9 mouse cellular contexts compared by ENCODE assay signal in genomic region chr5:52132092-52132491, GRCm38 (mm10). TPM values are rescaled to one million over a fixed set of nuclear protein-coding genes. Genes with fewer than 3 reads are reported as not detected.
A peak's percentile ranks its signal among the peaks of the same experiment; 100 is the strongest.
DNase-seq lines count a peak whose midpoint lies in the region; ATAC-seq and TF ChIP-seq lines count a peak whose summit lies in the region.
"Had no signal": no experiment of that assay in that cellular context is flagged by ENCODE, and none has a peak within 500 bp of the region (broad histone marks: within the 10 kb centered on the region; RNA-seq: fewer than 3 reads in every experiment).

No protein-coding gene starts in this region.

- H3K9me3 ChIP-seq in hindbrain, embryonic 16.5 days (ENCODE audit: control insufficient read depth, low read length) = no peaks in the 10 kb centered on the region
- no peaks in the 10 kb centered on the region for H3K9me3 ChIP-seq in lung, embryonic 14.5 days (ENCODE audit: low read depth, low read length)
- H3K9me3 ChIP-seq: limb, embryonic 13.5 days had no signal

- TF ChIP-seq CTCF in layer of hippocampus, adult 2 months (conservative IDR thresholded peaks at IDR 0.05) = peak; percentile 79
- TF ChIP-seq CTCF in Patski (IDR thresholded peaks at IDR 0.05) = peak; percentile 76
- peak; percentile 87 for TF ChIP-seq CTCF in lung, embryonic 14.5 days (IDR thresholded peaks at IDR 0.05; ENCODE audit: low read depth)
- peak; percentile 54; the same call in 1 of the 2 replicates for TF ChIP-seq CTCF in olfactory bulb, adult 2 months (IDR thresholded peaks at IDR 0.05; ENCODE audit: insufficient read depth, low read depth, low read length)

- H3K27me3 ChIP-seq in Patski = no peaks in the 10 kb centered on the region
- H3K27me3 ChIP-seq in hindbrain, embryonic 16.5 days (replicated peaks; ENCODE audit: control insufficient read depth, insufficient read depth, low read length) = no peaks in the 10 kb centered on the region
- no peaks in the 10 kb centered on the region for H3K27me3 ChIP-seq in lung, embryonic 14.5 days (ENCODE audit: insufficient read depth, low read length)
- H3K27me3 ChIP-seq: limb, embryonic 13.5 days had no signal

- H3K4me3 ChIP-seq in layer of hippocampus, adult 2 months = no peak overlapping the region
- H3K4me3 ChIP-seq in hindbrain, embryonic 16.5 days (ENCODE audit: low read length) = no peak overlapping the region
- no peak overlapping the region for H3K4me3 ChIP-seq in lung, embryonic 14.5 days (ENCODE audit: low read depth, low read length)
- H3K4me3 ChIP-seq in olfactory bulb, adult 2 months (ENCODE audit: insufficient read depth, low read depth, low read length) = no peak overlapping the region
- H3K4me3 ChIP-seq: limb, embryonic 13.5 days had no signal

- POLR2A ChIA-PET in Patski (lab: Charles Lee) = no interaction called here

- H3K4me2 ChIP-seq in hindbrain, embryonic 16.5 days (ENCODE audit: low read length) = no peak overlapping the region
- no peak overlapping the region for H3K4me2 ChIP-seq in lung, embryonic 14.5 days
- H3K4me2 ChIP-seq: limb, embryonic 13.5 days had no signal

- CTCF ChIA-PET in Patski (lab: Charles Lee) = interaction anchor here (0.9 to 1.5 kb wide), 2 partner anchors 12 to 18 kb away, joined by 3 to 4 read pairs; no protein-coding TSS in a partner anchor

- in situ Hi-C loops in Patski (cut with MboI; ENCODE audit: low pct_unique_long_range_greater_than_20kb) = loop anchor here (5.0 kb wide), 1 partner anchor 390 kb away; no protein-coding TSS in a partner anchor

- peak in 1 of 2 experiments; percentile 48 for DNase-seq in layer of hippocampus, adult 2 months (ENCODE audit: low spot score in 2 of 2)
- DNase-seq in layer of hippocampus, postnatal 14 days (ENCODE audit: low spot score in 2 of 2) = no peak
- DNase-seq in Patski (ENCODE audit: low read depth, low spot score) = no peak
- DNase-seq in cerebellum, postnatal 25 days = peak; percentile 75 to 85
- DNase-seq in lung, embryonic 14.5 days = peak; percentile 70
- no peak for DNase-seq in frontal cortex, postnatal 25 days (ENCODE audit: low spot score in 2 of 2)

- 17% methylated on average over 9 of the region's 9 CpGs for WGBS in hindbrain, embryonic 16.5 days
- 22% methylated on average over 9 of the region's 9 CpGs for WGBS in lung, embryonic 14.5 days
- 34% methylated on average over 9 of the region's 9 CpGs for WGBS in olfactory bulb, adult 2 months

- ATAC-seq in Patski = no peak
- ATAC-seq in hindbrain, embryonic 16.5 days = peak; percentile 46; the same call in 1 of the 2 replicates
- ATAC-seq in lung, embryonic 14.5 days (ENCODE audit: insufficient read depth) = no peak

- H3K27ac ChIP-seq in layer of hippocampus, adult 2 months = no peak overlapping the region
- H3K27ac ChIP-seq in hindbrain, embryonic 16.5 days (ENCODE audit: low read depth, low read length) = no peak overlapping the region
- H3K27ac ChIP-seq in lung, embryonic 14.5 days (ENCODE audit: low read depth) = no peak overlapping the region
- no peak overlapping the region for H3K27ac ChIP-seq in olfactory bulb, adult 2 months (ENCODE audit: insufficient read depth, low read depth, low read length)
- H3K27ac ChIP-seq: limb, embryonic 13.5 days had no signal

- peaks cover 3% of the 10 kb centered on the region; the same call in 1 of the 2 replicates for H3K36me3 ChIP-seq in hindbrain, embryonic 16.5 days (ENCODE audit: control insufficient read depth, insufficient read depth, low read length)
- H3K36me3 ChIP-seq in lung, embryonic 14.5 days (ENCODE audit: insufficient read depth) = peaks cover 7% of the 10 kb centered on the region; the same call in 1 of the 2 replicates

- TF ChIP-seq POLR2A in olfactory bulb, adult 2 months (IDR thresholded peaks at IDR 0.05; ENCODE audit: insufficient read depth, low read depth, low read length) = no peak

- H3K9ac ChIP-seq in hindbrain, embryonic 16.5 days (ENCODE audit: low read depth, low read length) = no peak overlapping the region
- no peak overlapping the region for H3K9ac ChIP-seq in lung, embryonic 14.5 days
- H3K9ac ChIP-seq: limb, embryonic 13.5 days had no signal

- H3K4me1 ChIP-seq in hindbrain, embryonic 16.5 days (ENCODE audit: control insufficient read depth, insufficient read depth, low read depth, low read length) = no peaks in the 10 kb centered on the region
- no peaks in the 10 kb centered on the region for H3K4me1 ChIP-seq in lung, embryonic 14.5 days (ENCODE audit: insufficient read depth)
- H3K4me1 ChIP-seq in olfactory bulb, adult 2 months (ENCODE audit: control insufficient read depth, insufficient read depth, low read length) = no peaks in the 10 kb centered on the region
- H3K4me1 ChIP-seq: limb, embryonic 13.5 days had no signal

RNA-seq across cellular contexts. Expression of gene Dhx15, which starts 58.2 kb away (rescaled TPM):
- total RNA-seq in layer of hippocampus, adult 2 months (2021) = 100 to 1,000 TPM in 1 of 2 experiments, 10 to 100 TPM in 1; 96.1 to 101 TPM
- total RNA-seq in layer of hippocampus, postnatal 14 days (2021) = 10 to 100 TPM; 89.7 to 94.5 TPM
- polyA plus RNA-seq in Patski (2021) = 161 TPM
- polyA plus RNA-seq in hindbrain, embryonic 16.5 days (2015; fragmentation: Nextera tagmentation; extraction: Ambion mirVana) = 97.6 and 112 TPM in 2 replicates
- polyA plus RNA-seq in lung, embryonic 14.5 days (2014; fragmentation: Nextera tagmentation; extraction: Ambion mirVana) = 96.8 and 103 TPM in 2 replicates
- not detected in 2 replicates for polyA plus RNA-seq in olfactory bulb, adult 2 months (2012; ENCODE audit: insufficient read depth, insufficient read length, low replicate concordance, missing spikeins)

Comparison
In these comparisons a context has a peak if more than half of its experiments do, and no peak if none do; other contexts are left out.
1. DNase-seq: peak in cerebellum, postnatal 25 days (2 of 2) and lung, embryonic 14.5 days (single experiment); none in layer of hippocampus, postnatal 14 days (0 of 2), Patski (single experiment) and frontal cortex, postnatal 25 days (0 of 2).
2. Peak in every context shown above with its lines, with median percentiles within 50 percentile points of each other: CTCF ChIP-seq.